Mouse (Mus musculus): ENCODE measurements around the gene Phf3.

DNA sequence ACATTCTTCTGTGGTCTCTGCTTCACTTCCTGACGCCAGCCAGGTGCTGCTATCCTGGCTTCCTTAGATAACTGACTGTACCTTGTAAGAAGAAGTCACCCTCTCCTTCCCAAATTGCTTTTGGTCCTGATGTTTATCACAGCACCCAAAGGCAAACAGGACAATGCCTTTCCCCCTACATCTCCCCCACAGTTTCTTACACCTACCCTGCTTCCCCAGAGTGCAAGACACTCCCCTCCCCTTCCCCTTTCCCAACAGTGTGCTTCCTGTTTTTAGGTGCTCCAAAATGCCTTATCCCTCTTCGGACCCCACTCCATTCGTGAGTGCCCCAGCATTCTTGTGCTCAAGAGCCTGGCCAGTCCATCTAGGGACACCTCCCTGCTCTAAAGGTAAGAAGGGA is 36.5 kb upstream of the Phf3 start:
- TF ChIP-seq GATA1 (IDR thresholded peaks at IDR 0.05; ENCODE audit: low read length): no peak
- no peak for TF ChIP-seq TAL1 (IDR thresholded peaks at IDR 0.05; ENCODE audit: low read length)
